Mouse (Mus musculus): ENCODE results near the gene Kalrn.

The Kalrn gene

DNA sequence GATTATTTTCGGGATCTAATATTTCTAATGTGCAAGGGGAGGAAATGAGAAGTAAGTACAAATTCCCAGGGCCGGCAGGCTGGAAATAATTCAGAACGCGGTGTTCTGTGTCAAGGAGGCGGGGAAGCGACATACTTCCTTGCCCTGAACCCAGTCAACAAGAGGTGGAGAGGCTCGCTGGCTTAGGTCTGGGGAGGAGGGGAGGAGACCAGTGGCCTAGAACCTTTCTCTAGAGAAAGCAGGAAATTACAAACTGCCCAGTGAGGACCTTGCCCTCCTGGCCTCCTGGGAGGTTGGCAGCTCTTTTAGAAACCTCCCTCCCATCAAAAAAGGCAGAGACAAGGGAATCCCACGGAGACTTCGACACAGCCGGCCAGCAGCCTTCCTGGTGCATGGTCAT lies 225.8 kb downstream of the Kalrn start:
- DNase-seq = no peak

DNA sequence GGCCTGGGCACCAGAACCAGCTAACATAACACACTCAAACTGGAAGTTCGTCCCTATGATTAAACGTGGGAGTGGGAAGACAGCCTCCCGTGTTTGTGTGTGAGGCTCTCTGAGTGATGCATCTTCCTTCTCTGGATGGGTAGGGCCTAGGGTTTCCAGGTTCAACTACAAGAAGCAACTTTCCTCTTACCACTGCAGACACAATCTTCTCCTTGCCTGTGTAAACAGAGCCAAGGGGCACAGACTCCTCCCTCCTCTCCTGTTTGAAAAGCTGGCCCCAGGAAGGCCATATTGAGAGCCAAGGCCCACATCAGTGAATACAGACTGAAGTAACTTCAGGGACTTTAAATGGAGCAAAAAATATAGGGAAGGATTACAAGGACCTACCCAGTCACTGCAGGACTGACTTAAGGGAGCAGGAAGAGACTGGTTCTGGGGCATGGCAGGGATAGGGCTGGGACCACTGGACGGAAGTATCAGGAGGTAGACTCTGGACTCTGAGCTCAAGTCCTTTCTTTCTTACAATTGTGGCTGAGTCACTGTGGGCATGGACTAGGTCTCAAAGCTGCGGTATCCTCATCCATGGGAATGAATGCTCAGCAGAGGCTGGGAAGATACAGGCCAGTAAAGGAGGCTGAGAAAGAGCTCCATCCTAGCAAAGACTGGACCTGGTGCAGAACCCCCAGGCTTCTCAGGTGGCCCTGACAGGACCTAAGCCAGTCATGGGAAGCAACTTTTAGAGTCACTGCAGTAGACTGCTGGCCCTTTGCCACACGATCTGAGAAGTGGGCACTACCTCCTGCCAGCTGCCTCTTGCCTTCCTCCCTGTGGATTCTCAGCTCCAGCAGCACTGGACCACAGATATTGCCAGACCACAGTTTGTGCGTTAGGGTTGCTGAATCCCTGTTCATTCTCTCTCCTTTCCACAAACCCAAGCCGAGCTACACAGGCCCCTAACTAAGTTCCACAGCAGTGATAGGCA lies 228.1 kb downstream of the Kalrn start:
- DNase-seq = no peak

DNA sequence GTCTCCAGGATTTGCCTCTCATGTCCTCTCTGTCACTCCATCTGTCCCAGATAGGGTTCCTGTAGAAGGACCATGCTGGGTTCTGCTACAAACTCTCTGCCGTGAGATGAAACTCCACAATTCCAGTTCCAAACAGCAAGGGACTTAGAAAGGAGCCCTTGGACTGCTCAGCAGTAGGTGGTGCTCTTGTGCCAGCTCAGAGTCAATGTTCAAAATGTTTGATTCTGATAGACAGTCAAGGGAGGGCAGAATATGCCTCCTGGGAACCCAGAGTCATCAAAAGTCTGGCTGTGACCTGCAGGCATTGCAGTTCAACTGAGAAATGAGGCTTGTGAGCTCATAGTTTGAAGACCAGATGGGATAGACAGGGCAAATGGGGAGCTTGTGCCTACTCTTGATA lies 229.4 kb downstream of the Kalrn start:
- DNase-seq = peak in 1 of 2 experiments; percentile 48

DNA sequence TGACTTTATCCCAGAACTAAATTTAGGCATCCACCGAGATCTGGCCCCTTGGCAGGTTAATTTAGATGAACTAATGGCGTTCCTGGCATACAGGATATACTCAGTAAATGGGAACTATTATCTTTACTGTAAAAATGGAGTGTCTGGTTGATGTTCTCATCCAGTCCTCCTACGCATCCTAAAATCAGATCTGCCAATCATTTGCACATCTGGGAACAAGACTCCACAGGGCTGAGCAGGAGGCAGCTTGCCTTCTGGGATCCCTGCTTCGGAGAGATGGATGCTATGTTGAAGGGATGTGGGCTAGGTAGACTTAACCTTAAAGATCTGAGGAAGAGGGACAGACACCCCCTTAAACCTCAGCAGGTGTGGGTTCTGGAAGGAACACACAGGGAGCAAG lies 230.2 kb downstream of the Kalrn start:
- DNase-seq = no peak

DNA sequence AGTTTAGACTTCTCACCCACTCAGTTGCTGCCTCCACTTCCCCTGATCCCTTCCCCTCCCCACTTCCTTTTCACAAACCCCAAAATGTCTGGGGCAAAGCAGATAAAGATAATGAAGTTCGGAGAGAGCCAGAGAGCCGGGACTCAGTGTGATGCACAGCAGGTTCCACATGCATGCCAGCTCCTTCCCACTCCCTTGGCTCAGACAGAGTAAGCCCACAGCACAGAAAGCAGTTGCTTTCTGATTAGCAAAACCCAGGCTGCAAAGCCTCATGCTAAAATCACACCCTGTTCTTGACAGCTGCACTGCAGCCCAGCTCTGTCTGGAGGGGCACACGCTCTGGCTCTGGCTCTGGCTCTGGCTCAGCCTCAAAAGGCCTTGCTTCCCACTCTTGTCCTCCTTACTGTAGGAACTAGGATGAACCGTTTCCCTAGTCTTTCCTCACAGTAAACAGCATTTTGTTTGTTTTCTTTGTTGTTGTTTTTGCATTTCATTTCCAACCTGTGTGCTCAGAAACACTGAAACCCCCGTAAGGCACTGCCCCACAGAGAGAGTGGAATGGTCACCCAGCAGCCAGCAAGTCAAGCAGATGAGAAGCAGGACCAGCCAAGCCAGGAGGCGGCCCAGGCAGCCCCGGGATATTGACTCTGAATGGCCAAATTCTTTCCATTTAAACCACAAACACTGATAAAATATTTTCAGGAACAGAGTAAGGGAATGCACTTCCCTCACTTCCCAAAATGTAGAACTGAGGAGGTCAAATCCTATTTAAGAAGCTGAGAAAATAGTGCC lies 230.8 kb downstream of the Kalrn start:
- peak in 1 of 2 experiments; percentile 41 for DNase-seq

DNA sequence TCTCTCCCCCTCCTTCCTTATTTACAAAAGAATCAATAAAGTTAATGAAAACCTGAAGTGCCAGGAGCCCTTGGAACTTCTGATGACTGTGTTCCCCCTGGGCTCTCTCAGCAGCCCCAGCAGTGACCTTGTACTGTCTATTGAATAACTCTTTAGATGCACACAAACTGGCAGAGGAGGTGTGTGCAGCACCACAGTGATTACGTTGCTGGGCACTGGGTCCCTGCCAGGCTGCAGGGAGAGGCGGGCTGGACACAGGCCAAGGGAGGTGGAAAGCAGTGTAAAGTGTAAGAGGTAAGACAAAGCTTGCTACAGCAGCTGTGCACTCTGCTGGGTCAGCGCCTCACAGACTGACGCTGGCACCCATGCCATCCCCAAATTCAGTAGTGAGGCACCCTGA lies 238.4 kb downstream of the Kalrn start:
- peak in 1 of 2 experiments; percentile 48 for DNase-seq

DNA sequence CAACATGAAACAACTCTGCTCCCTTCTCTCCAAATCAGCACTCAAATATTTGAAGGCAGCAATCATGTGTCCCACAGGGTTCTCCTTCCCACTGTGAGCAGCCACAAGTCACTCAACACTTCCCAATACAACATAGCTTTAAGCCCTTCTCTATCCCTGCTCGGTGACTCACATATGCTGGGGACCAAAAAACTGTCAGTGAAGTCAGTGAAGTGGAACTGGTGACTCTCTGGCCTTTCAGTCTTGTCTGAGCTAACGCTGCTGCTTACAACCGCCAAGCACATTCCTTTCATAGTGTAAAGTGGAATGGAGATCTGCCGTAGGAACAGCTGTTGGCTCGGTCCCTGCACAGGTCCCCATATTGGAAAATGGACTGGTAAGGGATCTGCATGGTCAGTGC lies 241.7 kb downstream of the Kalrn start:
- no peak for DNase-seq

DNA sequence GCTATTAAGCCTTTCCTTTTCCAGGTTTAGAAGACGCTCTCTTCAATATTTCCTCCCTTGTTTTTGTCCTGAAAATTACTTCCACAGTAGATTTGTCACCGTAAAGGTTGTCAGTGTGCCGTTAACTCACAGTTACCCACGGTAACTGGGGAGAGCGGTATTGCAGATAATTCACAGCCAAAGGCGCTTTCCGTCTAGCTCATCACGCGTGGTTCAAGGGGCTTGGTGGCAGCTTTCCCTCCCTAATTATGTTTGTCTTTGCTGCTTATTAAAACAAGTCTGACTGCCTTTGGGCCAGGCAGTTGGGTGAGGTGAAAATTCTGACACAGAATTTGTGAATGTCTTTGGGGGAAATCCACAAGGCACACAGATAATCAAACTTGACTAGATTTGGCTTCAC lies 243.5 kb downstream of the Kalrn start:
- no peak for DNase-seq

DNA sequence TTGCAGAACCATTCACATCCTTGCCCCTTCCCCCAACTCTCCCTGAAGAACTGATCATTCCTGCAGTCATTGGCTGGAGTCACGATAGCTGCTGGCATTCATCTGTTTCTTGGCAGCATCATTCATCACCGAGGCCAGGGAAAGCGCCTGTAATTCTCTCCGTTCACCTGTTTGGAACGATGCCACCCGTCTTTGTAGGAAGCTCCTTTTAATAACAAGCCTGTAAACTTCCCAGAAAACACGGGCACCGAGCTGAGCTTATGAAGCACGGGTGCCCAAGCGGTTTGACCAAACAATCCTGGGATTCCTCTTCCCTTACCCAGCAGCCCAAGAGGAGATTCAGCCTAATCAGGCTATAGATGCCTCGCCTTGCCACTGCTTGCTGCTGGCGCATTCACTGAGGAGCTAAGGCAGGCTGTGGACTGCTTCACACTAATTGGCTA lies 243.9 kb downstream of the Kalrn start:
- DNase-seq = peak; percentile 70 to 79

DNA sequence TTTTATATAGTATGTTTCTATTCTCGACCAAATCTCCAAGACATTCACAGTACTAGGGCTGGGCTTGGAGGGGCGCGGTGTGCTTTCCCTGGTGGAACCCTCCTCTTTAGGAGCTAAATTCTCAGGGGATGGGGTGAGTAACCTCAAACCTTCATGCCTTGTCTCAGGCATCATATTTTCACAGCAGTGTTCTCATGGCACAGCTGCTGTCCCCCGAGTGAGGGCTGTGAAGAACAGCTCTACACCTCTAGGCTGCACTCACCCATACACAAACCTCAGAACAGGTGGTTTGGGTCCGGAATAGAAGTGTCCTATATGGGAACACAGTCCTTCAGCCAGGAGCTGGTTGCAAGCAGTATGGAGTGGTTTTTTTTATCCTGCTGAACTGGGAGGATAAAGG lies 245.4 kb downstream of the Kalrn start:
- no peak for DNase-seq

DNA sequence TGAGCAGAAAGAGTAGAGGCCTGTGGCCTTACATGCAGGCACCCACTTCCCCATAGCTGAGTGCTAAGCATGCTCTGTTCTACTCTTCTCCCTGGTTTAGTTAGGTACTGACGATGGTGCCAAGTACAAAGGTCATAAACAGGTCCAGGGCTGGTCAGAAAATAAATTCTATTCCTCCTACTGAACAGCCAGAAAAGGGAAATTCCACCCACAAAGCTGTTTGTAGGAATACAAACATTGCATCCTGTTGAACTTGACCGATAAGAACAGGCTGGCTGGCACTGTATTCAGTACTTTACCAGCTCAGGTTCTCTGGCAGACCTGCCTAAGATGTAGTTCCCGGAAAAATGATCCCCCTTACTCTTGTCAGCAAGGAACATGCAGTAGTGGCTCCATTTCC lies 247.5 kb downstream of the Kalrn start:
- DNase-seq = no peak

DNA sequence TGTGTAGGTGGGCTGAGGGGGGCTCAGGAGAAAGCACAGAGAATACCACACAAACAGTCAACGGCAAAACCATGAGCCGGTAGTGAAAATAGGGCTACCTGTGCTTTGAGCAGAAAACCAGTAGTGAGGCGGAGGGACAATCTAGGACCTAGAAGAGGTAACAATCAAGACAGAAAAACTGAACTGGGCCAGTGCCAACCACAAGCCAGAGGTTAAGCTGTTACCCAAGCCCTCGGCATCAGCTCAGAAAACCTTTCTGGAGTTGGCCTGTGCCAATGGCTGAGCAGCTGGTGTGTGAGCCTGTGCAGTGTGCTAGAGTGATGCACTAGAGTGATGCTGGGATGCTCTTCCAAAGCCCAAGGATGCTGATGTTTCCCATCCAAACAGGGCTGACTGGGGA lies 248.2 kb downstream of the Kalrn start:
- no peak for DNase-seq

DNA sequence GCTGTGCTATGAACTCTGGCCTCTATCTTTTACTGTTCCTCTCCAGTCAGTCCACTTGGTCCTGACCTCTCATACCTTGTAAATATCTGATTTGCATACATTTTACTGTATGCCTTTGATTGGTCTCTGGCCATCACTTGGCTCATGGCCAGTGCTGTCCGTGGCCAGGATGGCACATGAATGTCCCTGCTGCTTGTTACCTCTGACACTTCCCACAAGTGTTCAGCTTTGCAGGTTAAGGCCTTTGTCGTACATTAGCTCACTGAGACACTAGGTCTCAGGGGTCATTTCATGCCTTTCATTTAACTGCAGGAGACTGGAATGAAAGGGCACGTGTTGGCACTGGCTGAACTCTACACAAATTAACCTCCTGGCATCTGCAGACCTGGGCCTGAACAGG lies 248.6 kb downstream of the Kalrn start:
- peak in 1 of 2 experiments; percentile 39 for DNase-seq

DNA sequence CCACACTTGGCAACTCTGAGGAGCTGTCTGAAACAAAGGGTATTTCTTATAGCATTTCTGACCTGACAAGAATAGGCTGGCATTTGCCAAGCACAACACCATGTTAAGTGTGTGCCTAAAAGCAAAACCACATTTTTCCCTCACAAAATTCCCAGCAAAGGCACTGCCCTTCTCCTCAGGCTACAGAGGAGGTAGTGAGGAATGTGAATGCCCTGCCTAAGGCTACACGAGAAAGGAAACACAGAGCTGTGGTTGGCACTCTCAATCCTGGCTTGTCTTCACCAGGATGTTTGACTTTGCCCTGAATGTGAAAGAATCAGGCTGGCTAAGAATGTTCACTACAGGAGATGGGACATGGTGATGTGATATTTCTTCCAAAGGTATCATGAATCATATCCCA lies 249.8 kb downstream of the Kalrn start:
- no peak for DNase-seq

DNA sequence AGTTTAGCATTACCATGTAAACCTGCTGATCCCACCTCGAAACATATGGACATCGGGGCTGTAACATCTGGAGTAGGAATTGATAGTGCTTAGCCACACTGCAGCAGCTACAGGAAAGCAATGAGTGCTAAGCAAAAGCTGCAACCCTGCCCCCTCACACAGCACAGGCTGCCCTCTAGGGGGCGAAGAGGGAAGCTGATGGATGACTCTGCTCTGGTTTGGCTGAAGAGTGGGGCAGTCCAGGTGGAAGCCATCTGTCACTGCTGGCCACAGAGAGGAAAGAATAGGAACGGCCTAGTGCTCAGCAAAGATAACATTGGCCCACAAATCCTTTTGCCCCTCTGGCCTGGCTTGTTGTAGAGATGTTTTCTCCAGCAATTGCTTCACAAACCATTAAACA lies 250.8 kb downstream of the Kalrn start:
- peak; percentile 92 to 95 for DNase-seq

DNA sequence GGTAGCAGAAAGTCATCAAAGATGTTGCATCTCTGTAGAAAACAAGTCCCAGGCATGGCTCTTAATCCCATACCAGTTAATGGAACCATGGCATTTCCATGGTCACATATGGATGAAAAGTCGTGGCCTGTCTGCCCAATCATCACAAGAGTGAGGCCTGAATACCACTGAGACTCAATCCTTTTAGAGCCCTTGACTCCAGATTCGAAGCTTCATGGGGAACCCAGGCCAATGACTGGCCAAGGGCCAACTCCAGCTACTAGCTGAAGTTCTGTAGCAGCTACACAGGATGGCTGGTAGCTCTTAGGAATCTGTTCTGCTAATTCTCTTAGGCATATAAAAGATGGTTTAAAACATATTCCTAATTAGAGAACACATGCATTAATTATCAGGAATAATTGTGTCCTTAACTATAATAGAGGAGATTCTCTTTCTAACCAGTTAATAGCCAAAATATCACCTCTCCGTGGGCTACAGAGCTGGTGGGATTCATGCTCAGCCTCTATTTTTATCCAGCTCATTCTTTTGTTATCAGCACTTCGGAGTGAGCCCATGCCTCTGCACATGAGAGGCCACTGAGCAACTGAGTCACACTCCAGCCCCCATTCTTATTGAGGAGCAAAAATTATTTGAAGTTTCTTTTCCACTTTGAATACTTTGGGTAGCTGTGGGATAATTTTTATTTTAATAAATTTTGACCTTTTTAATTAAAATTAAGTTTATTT lies 252.1 kb downstream of the Kalrn start:
- peak in 1 of 2 experiments; percentile 46 for DNase-seq

DNA sequence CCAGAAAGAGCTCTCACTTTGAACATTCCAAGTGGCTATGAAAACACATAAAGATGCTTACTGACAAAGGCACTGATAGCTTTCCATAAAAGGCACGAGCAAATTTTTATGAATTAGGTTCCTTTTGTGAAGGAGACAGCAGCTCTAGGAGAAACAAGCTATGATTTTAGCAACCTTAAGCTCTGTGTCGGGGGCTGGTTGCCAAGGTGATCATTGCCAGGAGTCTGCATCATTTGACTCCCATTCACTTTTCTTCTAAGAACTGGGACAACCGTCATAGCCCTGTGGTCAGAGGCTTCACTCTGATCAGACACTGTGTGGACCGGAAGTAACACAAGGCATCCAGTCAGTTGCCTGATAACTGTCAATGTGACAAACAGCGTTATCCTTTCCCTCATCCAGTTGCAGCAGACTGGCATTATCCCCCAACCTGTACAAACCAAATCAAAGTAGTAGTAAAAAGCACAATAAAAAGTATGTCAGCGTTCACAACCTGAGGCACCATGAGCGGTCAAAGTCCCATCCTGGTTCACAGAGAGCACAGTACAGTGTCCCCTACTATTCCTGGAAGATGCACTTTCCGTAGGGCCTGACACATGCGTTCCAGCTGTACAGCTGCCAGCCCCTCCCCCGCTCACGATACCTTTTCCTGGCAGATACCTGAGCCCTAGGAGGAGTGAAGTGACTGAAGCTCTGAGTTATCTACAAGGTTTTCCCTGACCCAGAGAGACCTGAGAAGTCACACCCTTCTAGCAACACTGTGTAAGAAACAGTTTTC lies 253.1 kb downstream of the Kalrn start:
- DNase-seq = peak in 1 of 2 experiments; percentile 49

DNA sequence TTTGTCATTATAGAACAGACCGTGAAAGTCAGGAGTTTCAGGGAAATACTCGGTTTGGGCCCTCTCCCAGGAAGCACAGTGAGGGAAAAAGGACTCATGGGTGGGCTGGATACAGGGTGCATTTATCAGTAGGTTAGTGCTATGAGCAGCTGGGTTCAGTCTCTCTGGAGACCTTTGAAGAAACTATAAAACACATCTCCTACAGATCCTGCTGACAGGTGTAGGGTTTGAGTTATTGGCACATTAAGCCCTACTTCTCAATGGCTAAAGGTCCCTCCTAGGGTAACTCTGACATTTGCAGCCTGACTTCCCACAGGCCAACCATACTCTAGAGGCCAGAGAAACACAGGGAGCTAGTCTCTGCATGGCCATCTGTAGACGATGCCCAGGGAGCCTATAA lies 256.2 kb downstream of the Kalrn start:
- DNase-seq = no peak

DNA sequence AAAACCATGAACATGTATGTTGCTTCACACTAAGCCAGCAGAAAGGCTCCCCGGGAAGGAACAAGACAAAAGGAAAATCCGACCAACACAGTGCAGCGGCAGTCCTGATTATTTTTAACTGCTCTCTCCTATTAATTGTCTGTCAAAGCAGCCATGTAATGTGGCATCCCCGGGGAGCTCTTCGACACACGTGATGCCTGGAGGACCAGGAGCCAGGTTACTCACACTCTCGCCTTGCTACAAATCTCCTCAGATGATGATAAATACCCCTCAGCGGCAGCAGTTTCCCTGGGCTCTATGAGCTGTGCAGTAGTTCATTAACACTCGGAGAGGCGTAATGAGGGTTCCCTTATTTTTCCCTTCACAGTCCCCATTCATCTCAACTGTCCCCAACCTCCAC lies 257.1 kb downstream of the Kalrn start:
- no peak for DNase-seq

DNA sequence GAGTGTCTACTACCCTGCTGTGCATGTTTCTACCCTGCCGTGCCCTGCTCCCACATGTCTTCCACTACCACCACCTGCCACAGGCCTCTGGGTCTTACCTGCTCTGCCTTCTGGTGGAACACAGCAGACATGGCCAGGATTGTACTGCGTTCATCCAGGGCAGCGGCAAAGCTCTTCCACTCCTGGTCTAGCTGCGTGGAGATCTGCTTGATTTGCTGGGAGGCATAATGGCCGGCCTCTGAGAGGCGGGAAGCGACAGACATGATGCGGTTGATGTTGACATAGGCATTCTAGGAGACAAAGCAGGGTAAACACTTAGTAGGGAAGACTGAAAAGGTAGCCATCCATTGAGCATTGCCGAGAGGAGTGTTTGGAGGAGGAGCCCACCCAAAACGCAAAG lies 259.3 kb downstream of the Kalrn start:
- no peak for DNase-seq

DNA sequence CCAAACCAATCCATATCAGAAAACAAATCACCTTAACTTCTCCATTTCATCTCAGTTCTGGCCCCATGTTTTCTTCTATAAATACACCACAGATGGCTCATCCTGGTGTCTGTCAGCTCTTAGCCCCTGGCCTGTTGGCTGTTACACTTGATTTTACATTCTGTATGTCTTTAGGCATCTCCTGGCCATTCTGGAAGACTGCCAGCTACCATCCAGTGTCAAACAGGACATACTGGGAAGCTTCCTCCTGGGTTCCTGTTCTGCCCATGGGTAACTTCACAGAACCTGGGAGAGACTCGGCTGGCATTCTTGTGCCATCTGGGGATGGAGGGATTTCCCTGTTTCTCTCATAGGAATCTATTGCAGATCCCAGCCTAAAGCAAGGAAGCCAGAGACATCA lies 261.8 kb downstream of the Kalrn start:
- DNase-seq = peak; percentile 34 to 60

DNA sequence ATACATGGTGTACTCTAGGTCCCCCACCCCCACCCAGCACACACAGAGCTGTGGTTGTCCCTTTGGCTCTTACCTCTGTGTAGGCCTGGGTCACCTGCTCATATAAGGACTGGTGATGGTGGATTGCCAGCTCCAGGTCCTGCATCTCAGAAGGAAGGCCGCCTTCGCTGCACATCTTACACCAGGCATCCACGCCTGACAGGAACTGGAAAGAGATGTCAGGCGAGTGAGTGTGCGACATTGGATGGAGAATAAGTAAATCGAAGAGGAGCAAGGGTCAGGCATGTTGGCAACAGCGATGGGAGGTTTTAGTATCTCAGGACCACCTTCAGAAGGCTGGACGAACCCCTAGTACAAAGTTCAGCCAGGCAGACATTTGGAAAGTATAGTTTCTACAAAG lies 263.0 kb downstream of the Kalrn start:
- no peak for DNase-seq
